Mouse (Mus musculus) kidney, postnatal 25 days (tissue): ENCODE measurements at regions not wholly inside any gene's neighbourhood (a gene's known extent, or its start where the extent isn't known, plus 50 kb on each side); places are given as distances from the start of the nearest gene placed in this dataset.
A peak's percentile ranks its signal among the peaks of the same experiment; 100 is the strongest.

ENCODE experiments used
- DNase-seq, 2 experiments: peaks; one replicate each; pipeline ENCODE4 v3.0.0; 2021; ENCODE audit warnings: mixed read lengths in 2 of 2

DNA sequence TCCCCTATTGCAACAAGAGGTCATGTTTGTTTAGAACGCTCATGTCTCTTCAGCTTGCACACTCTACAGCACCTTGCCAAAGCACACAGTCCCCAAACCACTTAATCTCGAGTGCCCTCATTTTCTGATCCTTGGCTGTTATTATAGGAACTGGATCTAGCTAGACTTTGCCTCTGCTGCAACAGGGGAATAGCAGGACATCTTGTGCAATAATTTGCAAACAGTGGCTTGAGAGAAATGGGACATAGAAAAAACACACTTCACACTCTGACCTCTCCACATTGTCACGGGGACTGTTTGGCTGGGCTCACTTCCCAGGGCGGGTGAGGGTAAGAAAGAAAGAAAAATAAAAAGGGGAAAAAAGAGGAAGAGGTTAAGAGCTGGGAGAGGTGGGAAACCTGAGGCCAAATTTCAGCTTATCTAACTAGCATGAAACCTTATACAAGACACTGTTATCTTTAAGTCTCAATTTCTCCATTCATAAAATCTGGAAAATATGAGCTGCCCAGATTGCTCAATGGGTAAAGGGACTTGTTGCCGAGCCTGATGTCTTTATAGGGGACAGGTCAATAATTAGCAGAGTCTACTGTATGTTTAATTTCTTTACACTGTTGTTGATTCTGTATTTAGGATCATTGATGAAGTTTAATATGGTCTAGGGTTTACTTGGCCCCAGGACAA, 356.0 kb downstream of the Ankrd50 start:
- peak; percentile 46 to 71 for DNase-seq

DNA sequence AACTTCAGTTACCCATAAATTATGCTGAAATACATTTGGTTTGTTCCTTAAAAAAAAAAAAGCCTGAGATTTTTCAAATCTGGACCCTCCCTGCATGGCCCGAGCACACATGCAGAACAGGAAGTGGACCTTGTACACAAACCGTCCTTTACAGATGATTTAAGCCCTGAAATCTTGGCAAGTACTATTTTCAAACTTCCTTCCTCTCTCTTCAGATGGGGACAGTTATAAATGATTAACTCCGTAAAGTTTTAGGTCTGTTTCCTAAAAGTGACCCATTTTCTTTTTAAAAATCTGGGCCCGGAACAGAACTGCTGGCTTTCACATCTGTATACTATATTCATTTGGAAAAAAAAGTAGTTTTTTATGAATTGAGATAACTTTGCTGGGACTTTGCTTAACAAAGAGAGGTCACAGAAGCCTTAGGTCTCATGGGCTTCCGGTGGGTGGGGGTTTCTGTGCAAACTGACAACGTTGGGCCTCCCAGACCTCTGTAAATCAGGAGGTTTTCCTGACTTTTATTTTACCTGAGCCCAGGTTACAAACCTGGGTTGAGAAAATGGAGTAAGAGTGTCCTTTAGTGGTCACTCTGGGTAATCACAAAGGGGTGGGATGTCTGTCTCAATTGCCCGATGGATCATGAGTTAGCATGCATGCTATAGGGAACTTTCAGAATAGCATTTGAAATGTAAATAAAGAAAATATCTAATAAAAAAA, 368.4 kb downstream of the Ankrd50 start:
- DNase-seq, result peak; percentile 43 to 68

DNA sequence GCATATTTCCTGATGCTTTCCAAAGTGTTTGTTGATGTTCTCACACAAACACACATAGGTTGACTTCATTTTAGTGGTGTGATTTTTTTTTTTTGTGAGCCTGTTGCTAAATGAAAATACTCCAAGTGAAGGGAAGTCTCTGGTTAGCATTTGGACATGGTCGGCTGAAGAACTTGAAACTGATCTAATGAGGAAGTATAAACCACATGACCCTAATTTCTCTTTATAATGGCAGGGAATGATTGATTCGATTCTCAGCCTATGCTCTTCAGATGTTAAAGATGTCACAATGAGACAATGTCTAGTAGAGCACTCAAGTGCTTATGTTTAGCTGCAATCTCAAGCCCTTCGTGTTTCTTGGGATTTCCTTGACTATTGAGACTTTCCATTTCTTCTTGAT, 372.1 kb downstream of the Ankrd50 start:
- DNase-seq, result no peak

DNA sequence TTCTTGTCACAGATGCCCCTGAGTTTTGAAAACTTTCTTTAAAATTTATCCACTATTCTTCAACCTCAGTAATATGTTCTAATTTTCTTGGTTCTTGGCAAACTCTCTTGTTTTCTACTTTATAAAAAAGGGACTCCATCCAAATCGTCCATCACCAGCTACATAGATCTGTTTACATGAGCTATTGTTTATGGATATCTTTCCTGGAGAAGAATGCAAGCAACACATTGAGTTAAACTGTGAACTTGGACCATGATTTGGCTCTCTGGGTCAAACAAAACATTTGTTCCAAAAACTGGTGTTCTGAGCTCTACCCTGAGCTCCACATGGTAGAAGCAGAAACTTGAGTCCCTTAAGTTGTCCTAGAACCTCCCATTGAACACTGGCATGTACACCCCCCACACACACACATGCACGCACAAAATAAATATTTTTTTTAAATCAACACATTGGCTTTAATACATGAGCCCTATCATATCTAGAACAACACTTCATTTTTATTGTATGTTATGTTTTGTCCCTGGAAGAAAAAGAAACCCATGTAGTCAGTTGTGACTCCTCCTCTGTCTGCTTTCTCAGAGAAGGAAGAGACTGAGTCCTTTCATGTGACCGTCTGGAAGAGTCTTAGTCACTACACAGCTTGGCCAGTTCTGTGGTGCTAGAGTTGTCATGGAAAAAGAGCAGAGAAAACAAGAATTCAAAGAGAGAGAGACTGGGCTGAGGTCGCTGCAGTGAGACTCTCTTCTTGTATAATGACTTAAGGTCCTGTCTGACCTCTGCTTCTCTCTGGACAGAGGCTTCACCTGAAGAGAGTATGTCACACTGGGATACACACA, 379.4 kb downstream of the Ankrd50 start:
- DNase-seq, result no peak

DNA sequence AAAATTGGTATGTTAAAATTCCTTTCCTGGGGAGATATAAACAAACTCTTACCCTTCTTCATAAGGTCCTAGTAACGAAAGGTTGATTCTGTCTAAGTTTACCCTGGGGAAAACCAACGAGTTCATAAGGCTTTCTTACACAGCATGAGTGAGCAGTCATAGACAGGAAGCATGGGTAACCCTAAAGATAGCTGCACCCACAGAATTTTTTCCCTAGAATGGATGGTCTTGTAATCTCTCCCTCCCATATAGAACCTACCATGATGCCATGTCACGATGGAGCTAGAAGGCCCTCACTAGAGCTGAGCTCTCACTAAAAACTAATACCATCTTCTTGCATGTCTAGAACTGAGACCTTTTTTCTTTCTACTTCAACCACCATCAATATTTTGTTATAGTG, 380.1 kb upstream of the Gm5148 start:
- DNase-seq, result no peak

DNA sequence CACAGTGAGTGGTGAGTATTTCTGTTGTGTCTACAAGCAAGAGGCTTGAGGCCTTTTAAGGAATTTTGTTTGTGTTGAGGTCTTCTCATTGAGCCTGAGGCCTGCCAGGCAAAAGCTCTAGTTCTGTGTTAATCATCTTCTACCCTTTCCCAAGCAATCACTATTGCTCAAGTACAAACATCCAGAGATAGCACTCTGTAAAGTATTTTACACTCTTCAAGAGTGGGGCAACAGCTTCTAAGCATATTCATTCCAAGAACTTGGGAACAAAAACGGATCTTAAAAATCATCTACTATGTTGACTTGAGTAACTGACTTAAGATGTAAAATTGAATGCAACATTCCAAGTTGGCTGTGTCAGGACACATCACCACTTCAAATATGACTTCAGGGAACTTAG, 378.7 kb upstream of the Gm5148 start:
- DNase-seq, result no peak

DNA sequence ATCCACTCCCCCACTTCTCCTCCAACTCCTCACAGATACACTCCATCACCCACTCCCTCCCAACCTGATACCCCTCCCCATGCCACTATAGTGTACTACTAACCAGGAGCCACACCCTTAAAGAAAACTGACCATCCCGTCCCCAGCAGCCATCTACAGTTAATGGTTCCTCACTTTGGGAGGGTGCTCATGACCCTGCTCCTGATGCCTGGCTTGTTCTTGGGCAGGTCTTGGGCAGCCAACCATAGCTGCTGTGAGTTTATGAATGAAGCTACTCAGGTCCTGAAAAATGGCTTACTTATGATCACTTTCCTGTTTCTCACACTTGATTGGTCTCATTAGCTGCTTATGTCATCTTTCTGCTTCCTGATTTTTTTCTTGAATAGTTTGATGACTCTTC, 377.9 kb upstream of the Gm5148 start:
- no peak for DNase-seq

DNA sequence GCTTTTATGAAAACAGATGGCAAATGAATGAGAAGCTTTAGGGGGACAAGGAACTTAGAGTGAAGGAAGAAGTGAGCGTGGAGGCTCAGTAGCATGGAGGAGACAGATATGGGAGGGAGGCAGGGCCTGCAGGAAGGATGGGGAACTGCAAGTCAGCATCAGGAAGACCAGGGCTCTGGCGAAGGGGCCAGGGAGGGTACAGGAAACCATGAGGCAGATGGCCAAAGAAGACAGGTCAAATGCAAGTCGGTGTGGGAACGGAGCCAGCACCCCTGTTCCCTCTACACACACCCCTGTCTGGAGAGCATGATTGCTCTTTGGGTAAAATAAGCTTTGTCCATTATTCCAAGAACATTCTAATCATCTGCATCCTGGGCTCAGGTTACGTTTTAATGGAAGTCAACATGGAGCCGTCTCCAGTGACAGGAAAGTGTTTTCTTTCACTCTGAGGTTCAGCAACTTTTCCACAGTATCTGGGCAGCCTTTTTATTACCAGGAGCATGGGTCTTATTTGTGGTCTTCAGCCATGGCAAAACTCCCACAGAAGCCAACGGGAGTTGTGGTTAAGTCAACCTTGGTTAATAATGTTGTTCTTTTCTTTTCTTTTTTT, 370.2 kb upstream of the Gm5148 start:
- peak; percentile 75 to 78 for DNase-seq

DNA sequence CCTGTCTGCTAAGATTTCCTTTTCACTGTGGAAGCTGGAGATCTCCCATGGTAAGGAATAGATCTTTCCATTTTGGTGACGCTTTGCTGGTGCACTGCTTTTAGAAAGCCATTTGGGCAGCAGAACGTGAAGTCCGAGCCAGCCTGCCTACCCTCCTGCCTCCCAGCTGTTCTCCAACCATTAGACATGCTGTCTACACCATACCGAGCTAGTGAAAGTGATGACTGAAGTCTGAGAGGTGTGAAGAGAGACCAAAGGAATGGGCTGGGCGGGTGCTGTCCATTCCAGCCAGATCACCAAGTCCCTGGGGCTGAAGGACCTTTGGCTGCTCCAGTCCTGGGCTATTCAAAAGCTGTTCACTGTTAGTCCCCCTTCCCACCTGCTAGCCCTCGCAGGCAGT, 360.3 kb upstream of the Gm5148 start:
- DNase-seq, result no peak

DNA sequence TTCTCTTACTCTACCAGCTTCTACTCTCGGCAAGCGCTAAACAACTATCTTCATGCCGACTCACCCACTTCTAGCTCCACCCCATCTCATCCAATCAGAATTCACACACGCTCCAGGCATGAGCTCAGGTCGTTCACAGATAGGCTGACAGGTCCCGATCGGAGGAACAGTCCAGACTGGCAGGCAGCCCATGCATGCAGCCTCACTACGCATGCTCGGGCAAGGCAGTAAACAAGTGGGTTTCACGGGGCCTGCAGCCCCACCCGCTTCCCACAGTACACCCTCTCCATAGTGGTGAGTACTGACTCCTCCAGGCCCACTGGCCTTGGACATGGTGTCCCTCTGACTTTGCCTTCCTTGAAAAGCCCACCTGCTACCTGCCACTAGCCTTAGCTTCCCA, 358.1 kb upstream of the Gm5148 start:
- no peak for DNase-seq

DNA sequence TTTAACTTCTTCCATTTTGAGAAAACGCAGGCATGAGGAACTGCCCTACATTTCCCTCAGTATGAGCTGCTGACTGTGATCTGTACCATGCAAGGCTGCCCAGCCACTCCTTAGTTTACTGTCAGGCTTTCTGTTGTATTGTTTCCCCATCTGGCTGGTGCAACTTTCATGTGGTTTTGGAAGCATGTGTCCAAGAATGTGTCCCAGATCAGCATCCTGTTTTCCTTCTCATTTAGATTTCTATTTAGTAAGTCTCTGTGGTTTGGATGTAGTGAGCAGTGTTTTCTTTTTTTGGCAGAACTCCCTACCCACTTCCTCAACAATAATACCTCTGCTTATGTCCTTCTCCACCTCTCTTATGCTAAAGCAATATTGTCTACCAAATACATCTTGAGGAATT, 352.5 kb upstream of the Gm5148 start:
- DNase-seq, result peak in 1 of 2 experiments; percentile 9

DNA sequence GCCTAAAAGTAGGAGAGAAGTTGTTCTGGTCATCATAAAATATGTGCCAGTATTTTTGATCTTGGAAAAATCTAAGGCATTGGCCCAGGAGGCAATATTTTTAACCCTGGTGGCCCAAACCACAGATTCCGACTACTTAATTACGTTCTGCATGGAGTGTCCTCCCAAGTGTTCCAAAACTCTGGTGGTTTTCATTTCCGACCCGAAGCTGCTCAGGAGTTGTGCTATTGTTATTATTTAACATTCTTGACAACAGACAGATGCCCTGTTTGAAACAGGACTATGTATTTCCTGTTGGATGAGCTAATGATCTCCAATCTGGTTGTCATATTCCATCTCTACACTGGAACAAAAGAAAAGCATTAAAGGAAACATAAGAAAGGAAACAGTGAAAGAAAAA, 349.7 kb upstream of the Gm5148 start:
- no peak for DNase-seq

DNA sequence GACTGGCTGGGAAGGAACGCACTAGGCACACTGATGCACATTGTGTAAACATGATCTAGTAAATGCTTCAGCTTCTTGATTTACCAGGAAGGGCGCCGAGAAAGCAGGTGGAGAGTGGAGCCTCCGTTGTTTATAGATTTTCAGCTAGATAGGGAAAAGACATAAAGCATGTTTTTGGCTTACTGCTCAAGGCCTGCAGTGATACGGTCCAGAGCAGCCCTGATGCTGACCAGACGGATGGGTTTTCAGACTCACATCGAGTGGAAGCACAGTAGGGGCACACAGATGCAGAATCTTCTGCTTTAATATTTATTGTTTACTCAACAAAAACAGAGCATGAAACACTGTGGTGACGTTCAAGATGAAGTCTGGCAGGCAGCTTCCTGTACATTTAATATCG, 331.3 kb upstream of the Gm5148 start:
- DNase-seq, result no peak

DNA sequence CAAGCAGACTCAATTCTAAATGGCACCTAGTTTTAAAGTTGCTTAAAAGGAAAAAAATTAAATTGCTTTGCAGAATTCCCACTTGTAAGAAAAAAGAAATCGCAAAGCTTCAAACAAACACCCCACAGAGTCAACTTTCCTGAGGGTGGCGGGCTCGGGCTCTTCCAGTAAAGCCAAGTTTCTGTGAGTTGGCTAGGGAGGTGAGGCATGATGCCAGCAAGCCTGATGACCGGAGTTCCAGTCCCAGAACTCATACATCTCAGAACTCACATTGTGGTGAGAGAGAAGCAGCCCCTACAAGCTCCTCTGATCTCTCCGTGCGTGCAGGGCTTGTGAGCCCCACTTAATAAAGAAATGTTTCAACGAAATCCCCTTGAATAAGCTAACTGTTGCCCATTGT, 328.7 kb upstream of the Gm5148 start:
- no peak for DNase-seq

DNA sequence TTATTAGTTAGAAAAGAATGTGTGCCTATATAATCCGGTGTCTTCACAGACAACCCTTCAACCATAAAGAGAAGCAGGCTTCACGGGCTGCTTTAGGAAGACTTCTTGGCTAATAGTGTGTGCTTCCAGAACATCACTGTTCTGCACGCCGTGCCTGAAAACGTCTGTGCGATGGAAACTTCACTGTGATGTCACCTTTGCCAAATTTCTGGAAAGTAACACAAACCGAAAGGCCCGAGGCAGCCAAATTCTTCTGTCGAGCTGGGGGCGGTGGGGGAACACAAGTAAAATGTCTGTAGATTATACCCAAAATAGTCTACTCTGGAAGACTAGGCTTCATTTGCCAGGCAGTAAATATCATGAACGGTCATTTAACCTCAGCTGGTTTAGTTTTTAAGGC, 327.5 kb upstream of the Gm5148 start:
- no peak for DNase-seq

DNA sequence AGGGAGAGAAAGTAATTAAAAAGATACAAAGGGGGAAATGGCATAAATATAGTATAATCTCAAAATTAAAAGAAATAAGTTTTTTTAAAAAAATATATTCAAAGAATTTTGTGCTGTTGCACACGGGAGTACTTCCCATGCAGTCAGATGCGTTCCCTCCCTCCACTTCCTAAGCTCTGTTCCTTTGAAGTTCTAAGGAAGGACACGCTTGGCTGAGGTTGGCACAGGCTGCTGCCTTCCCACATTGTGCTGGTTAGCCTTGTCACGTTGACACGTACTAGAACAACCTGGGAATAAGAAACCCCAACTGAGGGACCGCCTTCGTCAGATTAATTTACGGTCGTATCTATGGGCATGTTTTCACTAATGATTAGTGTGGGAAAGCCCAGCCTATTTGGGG, 326.6 kb upstream of the Gm5148 start:
- peak; percentile 36 to 59 for DNase-seq

DNA sequence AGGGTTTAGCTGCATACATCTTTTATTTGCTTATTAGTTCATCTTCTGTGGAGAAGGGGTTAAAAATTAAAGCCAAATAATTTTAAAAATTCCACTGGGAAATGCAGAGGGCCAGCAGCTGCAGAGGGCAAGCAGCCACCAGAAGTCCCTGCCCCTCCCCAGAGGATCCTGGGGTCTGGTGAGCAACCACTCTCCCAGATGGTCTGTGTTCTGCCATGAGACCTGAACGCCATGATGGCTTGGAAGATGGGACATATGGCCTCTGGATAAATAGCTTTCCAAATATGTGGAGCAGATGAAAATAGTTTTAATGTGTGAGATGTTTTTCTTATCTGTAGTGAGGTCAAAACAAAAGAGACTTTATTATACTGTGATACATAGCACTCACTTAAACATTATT, 326.1 kb upstream of the Gm5148 start:
- DNase-seq, result no peak

DNA sequence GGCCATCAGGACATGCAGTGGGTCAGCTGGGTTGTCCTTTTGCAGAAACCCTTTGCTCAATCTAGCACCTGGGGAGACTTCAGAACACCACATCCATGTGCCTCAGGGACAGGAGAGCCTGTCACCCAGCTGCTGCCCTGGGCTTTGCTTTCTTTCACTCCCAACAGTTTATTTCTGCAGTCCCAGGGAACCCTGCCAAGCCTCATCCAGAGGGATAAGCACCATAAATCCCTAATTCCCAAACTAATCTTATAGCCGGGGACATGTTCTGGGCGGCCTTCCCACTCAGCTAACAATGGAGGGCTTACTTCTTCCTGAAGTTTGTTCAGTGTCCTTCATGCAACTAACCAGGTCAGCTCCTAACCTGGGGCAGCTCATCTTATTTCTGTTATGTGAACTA, 325.0 kb upstream of the Gm5148 start:
- DNase-seq, result peak in 1 of 2 experiments; percentile 32

DNA sequence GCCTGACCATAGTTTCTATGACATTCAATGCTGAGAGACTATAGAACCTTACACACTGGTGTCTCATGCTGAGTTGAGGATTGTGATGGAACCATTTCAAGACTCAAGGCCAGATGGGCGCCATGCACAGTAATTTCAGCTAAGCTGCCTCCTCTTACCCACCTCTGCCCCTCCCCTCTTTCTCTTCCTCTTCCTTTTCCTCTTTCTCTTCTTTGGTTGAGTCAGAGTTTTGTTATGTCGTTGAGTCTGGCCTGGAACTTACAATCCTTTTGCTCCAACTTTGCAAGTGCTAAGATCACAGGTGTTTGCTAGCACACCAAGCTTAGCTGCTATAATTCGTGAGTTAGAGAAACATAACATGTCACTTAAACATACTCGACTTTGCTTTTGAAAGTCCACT, 323.2 kb upstream of the Gm5148 start:
- no peak for DNase-seq

DNA sequence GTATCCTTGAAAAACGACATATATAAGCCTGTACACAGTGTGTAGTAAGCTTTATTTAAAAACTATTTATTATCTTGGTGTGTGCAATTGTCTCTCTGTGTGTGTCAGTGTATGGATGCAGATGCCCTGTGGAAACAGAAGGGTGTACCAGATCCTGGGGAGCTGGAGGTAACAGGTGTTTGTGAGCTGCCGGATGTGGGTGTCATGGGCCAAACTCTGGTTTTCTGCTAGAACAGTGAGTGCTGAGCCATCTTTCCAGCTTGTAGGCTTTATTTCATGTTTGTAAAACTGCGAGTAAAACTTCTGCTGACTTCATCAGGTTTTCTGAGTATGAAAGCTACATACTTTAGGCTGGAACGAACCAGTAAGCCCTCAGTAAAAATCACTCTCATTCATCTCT, 322.3 kb upstream of the Gm5148 start:
- DNase-seq, result no peak

DNA sequence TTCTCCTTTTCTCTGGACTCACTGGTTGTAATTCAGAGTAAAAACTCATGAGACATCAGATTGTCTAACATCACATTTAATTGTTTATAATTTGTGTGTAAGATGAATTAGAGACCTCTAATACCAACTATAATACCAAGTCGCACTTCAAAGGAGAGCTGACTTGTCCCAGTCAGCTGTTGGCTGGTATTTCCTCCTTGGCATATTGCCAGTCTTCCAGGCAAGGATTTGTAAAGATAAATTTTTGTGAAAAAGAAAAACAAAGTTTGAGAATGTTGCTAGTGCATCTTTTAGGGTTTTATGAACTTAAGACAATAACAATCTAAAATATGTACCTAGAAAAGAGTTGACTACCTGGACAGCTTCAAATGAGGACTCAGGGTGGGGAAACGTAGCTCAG, 321.7 kb upstream of the Gm5148 start:
- no peak for DNase-seq

DNA sequence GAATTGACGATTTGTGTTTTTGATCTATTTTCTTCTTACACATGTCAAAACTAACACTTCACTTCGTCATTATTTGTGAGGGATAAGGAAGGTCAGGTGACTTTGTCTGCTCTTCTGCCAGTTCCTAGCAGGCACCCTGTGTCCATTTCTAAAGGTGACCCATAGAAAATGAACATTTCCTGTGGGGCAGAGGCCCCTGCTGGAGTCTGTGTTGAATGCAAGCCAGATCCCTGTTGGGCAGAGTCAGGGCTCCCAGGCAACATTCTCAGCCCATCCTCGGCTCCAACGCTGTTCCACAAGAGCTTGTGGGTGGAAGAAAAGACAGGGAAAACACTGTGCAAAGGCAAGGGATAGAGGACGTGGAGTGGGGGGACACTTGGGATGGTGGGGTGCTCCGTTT, 321.2 kb upstream of the Gm5148 start:
- DNase-seq, result no peak

DNA sequence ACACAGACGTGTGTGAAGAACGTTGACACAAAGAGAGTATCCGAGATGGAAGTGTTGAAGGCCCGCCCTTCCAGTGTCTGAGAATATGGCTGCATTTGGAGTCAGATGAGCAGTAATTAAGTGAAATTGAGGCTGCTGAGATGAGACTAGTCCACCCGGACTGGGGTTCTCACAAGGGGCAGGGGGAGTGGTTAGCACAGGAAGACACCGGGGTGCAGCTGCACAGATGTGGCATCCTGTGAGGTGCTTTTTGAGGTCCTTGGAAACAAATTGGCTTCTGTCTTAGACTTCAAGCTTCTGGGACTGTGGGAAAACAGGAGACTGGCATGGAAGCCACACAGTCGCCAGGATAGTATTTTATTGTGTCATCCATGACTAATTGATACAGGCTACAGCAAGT, 320.0 kb upstream of the Gm5148 start:
- no peak for DNase-seq

DNA sequence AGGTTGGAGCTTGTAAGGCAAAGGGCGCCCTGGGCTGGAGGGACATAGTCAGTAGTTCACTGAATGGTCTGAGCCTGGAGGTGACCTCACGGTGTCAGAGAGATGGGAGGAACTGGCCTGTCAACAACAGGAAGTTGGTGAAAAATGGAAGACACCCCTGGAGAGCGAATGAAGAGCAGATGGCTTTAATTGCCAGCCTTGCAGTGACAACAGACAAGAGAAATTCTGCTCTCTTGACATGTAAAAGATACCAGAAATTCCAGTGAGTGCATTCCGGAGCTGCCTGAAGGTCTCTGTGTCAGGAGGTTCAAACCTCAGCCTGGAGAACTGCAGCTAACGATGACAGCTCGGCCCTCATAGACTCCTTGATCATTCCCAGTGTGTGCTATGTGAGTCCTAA, 318.3 kb upstream of the Gm5148 start:
- peak; percentile 54 to 73 for DNase-seq
